Mouse (Mus musculus) cortical plate, adult 2 months (tissue): ENCODE data around the gene Prr7. TPM values are rescaled to one million over a fixed set of nuclear protein-coding genes. Genes with fewer than 3 reads are reported as not detected.
A peak's percentile ranks its signal among the peaks of the same experiment; 100 is the strongest.

Experiments used
- H3K27ac ChIP-seq: fragments of 200-500 bp; 2 replicates; pipeline ENCODE4 v1.5.1; 2012; ENCODE audit warnings: low read length, control low read depth, inconsistent platforms; ENCODE audit not compliant: insufficient read depth
- H3K4me1 ChIP-seq: fragments of 200-500 bp; 2 replicates; pipeline ENCODE4 v1.6.1; 2011; ENCODE audit warnings: low read length; ENCODE audit not compliant: control insufficient read depth, insufficient read depth
- H3K4me3 ChIP-seq: fragments of 200-500 bp; 2 replicates; pipeline ENCODE4 v1.5.1; 2011; ENCODE audit warnings: mild to moderate bottlenecking, low read length, control low read depth; ENCODE audit not compliant: insufficient read depth
- CTCF ChIP-seq: fragments of 200-500 bp; IDR thresholded peaks from 2 replicates; pipeline ENCODE4 v1.5.1; 2011; ENCODE audit warnings: mild to moderate bottlenecking, control low read depth, low read length; ENCODE audit not compliant: insufficient read depth; ENCODE audit errors: extremely low read depth
- POLR2A ChIP-seq: fragments of 200-500 bp; IDR thresholded peaks from 2 replicates; pipeline ENCODE4 v1.6.1; 2011; ENCODE audit warnings: mild to moderate bottlenecking, low read length, control low read depth; ENCODE audit not compliant: insufficient read depth; ENCODE audit errors: extremely low read depth
- polyA plus RNA-seq: library from polyadenylated mRNA; depleted of rRNA; stranded (reverse); fragments of >200 nt; gene quantifications from 2 replicates; pipeline ENCODE4 v1.2.3, GENCODE M21; 2012

Gene Prr7
- polyA plus RNA-seq, 1 experiment: 73.5 TPM

GRCm38 (mm10) chr13:55465830-55466440 lies 1.9 kb downstream of the Prr7 start:
- TF ChIP-seq POLR2A (no peak), CTCF (no peak)
- Histone ChIP-seq H3K4me1 (peaks cover 14% of the 10 kb centered on the region), H3K27ac (peak overlapping the region; percentile 100), H3K4me3 (peak overlapping the region; percentile 85)

GRCm38 (mm10) chr13:55468851-55469560 lies 4.9 kb downstream of the Prr7 start:
- Histone ChIP-seq H3K4me1 (peaks cover 13% of the 10 kb centered on the region), H3K4me3 (no peak overlapping the region), H3K27ac (no peak overlapping the region)
- TF ChIP-seq POLR2A: no peak
- TF ChIP-seq CTCF: no peak

- Histone ChIP-seq H3K4me3 (no peak overlapping the region; the same call in 1 of the 2 replicates), H3K4me1 (peaks cover 15% of the 10 kb centered on the region), H3K27ac (no peak overlapping the region)
- no peak for TF ChIP-seq CTCF
- TF ChIP-seq POLR2A: no peak
Measured at GRCm38 (mm10) chr13:55470372-55470771, 6.3 kb downstream of the Prr7 start.

- peak overlapping the region; percentile 91 for H3K27ac ChIP-seq
- H3K4me3 ChIP-seq: peak overlapping the region; percentile 48
- H3K4me1 ChIP-seq: peaks cover 15% of the 10 kb centered on the region
- no peak for TF ChIP-seq POLR2A
- TF ChIP-seq CTCF: peak; percentile 44
Measured at GRCm38 (mm10) chr13:55471156-55471818, 7.2 kb downstream of the Prr7 start.

GRCm38 (mm10) chr13:55471819-55472131 lies 7.7 kb downstream of the Prr7 start:
- Histone ChIP-seq H3K27ac (peak overlapping the region; percentile 91), H3K4me1 (peaks cover 15% of the 10 kb centered on the region), H3K4me3 (peak overlapping the region; percentile 48)
- no peak for TF ChIP-seq POLR2A
- no peak for TF ChIP-seq CTCF

GRCm38 (mm10) chr13:55472132-55473022 lies 8.3 kb downstream of the Prr7 start:
- peaks cover 13% of the 10 kb centered on the region for H3K4me1 ChIP-seq
- peak overlapping the region; percentile 91 for H3K27ac ChIP-seq
- peak overlapping the region; percentile 48 for H3K4me3 ChIP-seq
- TF ChIP-seq POLR2A: peak; percentile 30; the same call in 1 of the 2 replicates
- TF ChIP-seq CTCF: no peak

- TF ChIP-seq POLR2A (peak; percentile 13; the same call in 1 of the 2 replicates), CTCF (no peak)
- Histone ChIP-seq H3K27ac (no peak overlapping the region), H3K4me3 (peak overlapping the region; percentile 48), H3K4me1 (peaks cover 10% of the 10 kb centered on the region)
Measured at GRCm38 (mm10) chr13:55473076-55473831, 9.2 kb downstream of the Prr7 start.

GRCm38 (mm10) chr13:55473961-55474360 lies 9.9 kb downstream of the Prr7 start:
- H3K27ac ChIP-seq: no peak overlapping the region
- 0 out of 2 replicates have a peak, but pooled peaks have one; percentile 15 for TF ChIP-seq POLR2A
- TF ChIP-seq CTCF: no peak
- peaks cover 10% of the 10 kb centered on the region for H3K4me1 ChIP-seq
- H3K4me3 ChIP-seq: no peak overlapping the region

- Histone ChIP-seq H3K27ac (0 out of 2 replicates have a peak overlapping the region, but pooled peaks have one; percentile 15), H3K4me3 (no peak overlapping the region), H3K4me1 (peaks cover 7% of the 10 kb centered on the region)
- TF ChIP-seq CTCF: no peak
- TF ChIP-seq POLR2A: 0 out of 2 replicates have a peak, but pooled peaks have one; percentile 10
Measured at GRCm38 (mm10) chr13:55474621-55475069, 10.6 kb downstream of the Prr7 start.
